Mouse (Mus musculus) thymus, postnatal 36 days (tissue): ENCODE results near the gene Mettl8.
A peak's percentile ranks its signal among the peaks of the same experiment; 100 is the strongest.

Experiments
- DNase-seq, 2 experiments: peaks; one replicate each; pipeline ENCODE4 v3.0.0; 2022; ENCODE audit warnings: mixed read lengths in 2 of 2

The Mettl8 gene

GRCm38 (mm10) chr2:70978271-70978670, 77.1 kb downstream of the Mettl8 start:
- DNase-seq: no peak

GRCm38 (mm10) chr2:70974769-70975168, 80.6 kb downstream of the Mettl8 start:
- no peak for DNase-seq

GRCm38 (mm10) chr2:70972795-70973518, 82.4 kb downstream of the Mettl8 start:
- no peak for DNase-seq

- DNase-seq: no peak
Measured at GRCm38 (mm10) chr2:70970158-70970741, 85.1 kb downstream of the Mettl8 start.

- DNase-seq: no peak
Measured at GRCm38 (mm10) chr2:70968305-70968704, 87.1 kb downstream of the Mettl8 start.

GRCm38 (mm10) chr2:70967216-70967615, 88.2 kb downstream of the Mettl8 start:
- peak; percentile 30 to 41 for DNase-seq

- DNase-seq: no peak
Measured at GRCm38 (mm10) chr2:70964809-70965208, 90.6 kb downstream of the Mettl8 start.

- no peak for DNase-seq
Measured at GRCm38 (mm10) chr2:70962921-70963320, 92.5 kb downstream of the Mettl8 start.

GRCm38 (mm10) chr2:70961086-70961941, 94.1 kb downstream of the Mettl8 start:
- no peak for DNase-seq

- no peak for DNase-seq
Measured at GRCm38 (mm10) chr2:70960090-70960489, 95.3 kb downstream of the Mettl8 start.

GRCm38 (mm10) chr2:70959337-70959736, 96.0 kb downstream of the Mettl8 start:
- DNase-seq: no peak

GRCm38 (mm10) chr2:70958536-70958935, 96.8 kb downstream of the Mettl8 start:
- DNase-seq: peak; percentile 34 to 64

- no peak for DNase-seq
Measured at GRCm38 (mm10) chr2:70953616-70954015, 101.8 kb downstream of the Mettl8 start.

- no peak for DNase-seq
Measured at GRCm38 (mm10) chr2:70951944-70952343, 103.4 kb downstream of the Mettl8 start.

GRCm38 (mm10) chr2:70944511-70945305, 110.7 kb downstream of the Mettl8 start:
- no peak for DNase-seq

- no peak for DNase-seq
Measured at GRCm38 (mm10) chr2:70940826-70941225, 114.6 kb downstream of the Mettl8 start.

- DNase-seq: peak; percentile 66 to 79
Measured at GRCm38 (mm10) chr2:70938844-70939494, 116.4 kb downstream of the Mettl8 start.

- DNase-seq: no peak
Measured at GRCm38 (mm10) chr2:70934772-70935171, 120.6 kb downstream of the Mettl8 start.

- no peak for DNase-seq
Measured at GRCm38 (mm10) chr2:70933516-70933915, 121.9 kb downstream of the Mettl8 start.

GRCm38 (mm10) chr2:70932965-70933364, 122.4 kb downstream of the Mettl8 start:
- DNase-seq: peak; percentile 41 to 54

GRCm38 (mm10) chr2:70930631-70931288, 124.6 kb downstream of the Mettl8 start:
- DNase-seq: peak; percentile 67 to 80

- DNase-seq: peak in 1 of 2 experiments; percentile 42
Measured at GRCm38 (mm10) chr2:70929714-70930113, 125.7 kb downstream of the Mettl8 start.
